Mouse (Mus musculus) adipocyte (in vitro differentiated cells): ENCODE measurements around the gene 9230102O04Rik.

Experiments
- DNase-seq: peaks from one replicate; pipeline ENCODE4 v3.0.0-alpha.2; 2016; ENCODE audit warnings: low spot score

The 9230102O04Rik gene

GRCm38 (mm10) chr2:9888913-9889650 lies at the start of gene 9230102O04Rik:
Gene 9230102O04Rik (minus strand): TSS chr2:9889540.
- DNase-seq: no peak

GRCm38 (mm10) chr2:9935965-9936364 lies 46.6 kb upstream of the 9230102O04Rik start:
- no peak for DNase-seq

- DNase-seq: no peak
Measured at GRCm38 (mm10) chr2:9926905-9927283, 37.6 kb upstream of the 9230102O04Rik start.

- DNase-seq: no peak
Measured at GRCm38 (mm10) chr2:9926194-9926904, 37.0 kb upstream of the 9230102O04Rik start.

- no peak for DNase-seq
Measured at GRCm38 (mm10) chr2:9918691-9919471, 29.5 kb upstream of the 9230102O04Rik start.

- no peak for DNase-seq
Measured at GRCm38 (mm10) chr2:9917602-9918001, 28.3 kb upstream of the 9230102O04Rik start.

GRCm38 (mm10) chr2:9905995-9906394 lies 16.7 kb upstream of the 9230102O04Rik start:
- DNase-seq: no peak

- DNase-seq: no peak
Measured at GRCm38 (mm10) chr2:9903854-9904560, 14.7 kb upstream of the 9230102O04Rik start.

GRCm38 (mm10) chr2:9897846-9898245 lies 8.5 kb upstream of the 9230102O04Rik start:
- no peak for DNase-seq

- no peak for DNase-seq
Measured at GRCm38 (mm10) chr2:9896097-9896770, 6.9 kb upstream of the 9230102O04Rik start.

GRCm38 (mm10) chr2:9894836-9895593 lies 5.7 kb upstream of the 9230102O04Rik start:
- no peak for DNase-seq

- no peak for DNase-seq
Measured at GRCm38 (mm10) chr2:9893272-9893953, 4.1 kb upstream of the 9230102O04Rik start.

- DNase-seq: no peak
Measured at GRCm38 (mm10) chr2:9892541-9892940, 3.2 kb upstream of the 9230102O04Rik start.

- no peak for DNase-seq
Measured at GRCm38 (mm10) chr2:9890906-9891305, 1.6 kb upstream of the 9230102O04Rik start.

- no peak for DNase-seq
Measured at GRCm38 (mm10) chr2:9890251-9890650, 911 bp upstream of the 9230102O04Rik start.

GRCm38 (mm10) chr2:9889651-9890183 lies 377 bp upstream of the 9230102O04Rik start, which contains the start of gene Gata3:
Gene Gata3 (minus strand): TSS chr2:9890034.
- DNase-seq: no peak

GRCm38 (mm10) chr2:9887636-9888035 lies 1.7 kb downstream of the 9230102O04Rik start:
- no peak for DNase-seq

GRCm38 (mm10) chr2:9886921-9887610 lies 2.3 kb downstream of the 9230102O04Rik start:
- no peak for DNase-seq

GRCm38 (mm10) chr2:9886031-9886430 lies 3.3 kb downstream of the 9230102O04Rik start:
- DNase-seq: no peak
